ENCODE assay signal across 8 mouse cellular contexts in the genomic region with DNA sequence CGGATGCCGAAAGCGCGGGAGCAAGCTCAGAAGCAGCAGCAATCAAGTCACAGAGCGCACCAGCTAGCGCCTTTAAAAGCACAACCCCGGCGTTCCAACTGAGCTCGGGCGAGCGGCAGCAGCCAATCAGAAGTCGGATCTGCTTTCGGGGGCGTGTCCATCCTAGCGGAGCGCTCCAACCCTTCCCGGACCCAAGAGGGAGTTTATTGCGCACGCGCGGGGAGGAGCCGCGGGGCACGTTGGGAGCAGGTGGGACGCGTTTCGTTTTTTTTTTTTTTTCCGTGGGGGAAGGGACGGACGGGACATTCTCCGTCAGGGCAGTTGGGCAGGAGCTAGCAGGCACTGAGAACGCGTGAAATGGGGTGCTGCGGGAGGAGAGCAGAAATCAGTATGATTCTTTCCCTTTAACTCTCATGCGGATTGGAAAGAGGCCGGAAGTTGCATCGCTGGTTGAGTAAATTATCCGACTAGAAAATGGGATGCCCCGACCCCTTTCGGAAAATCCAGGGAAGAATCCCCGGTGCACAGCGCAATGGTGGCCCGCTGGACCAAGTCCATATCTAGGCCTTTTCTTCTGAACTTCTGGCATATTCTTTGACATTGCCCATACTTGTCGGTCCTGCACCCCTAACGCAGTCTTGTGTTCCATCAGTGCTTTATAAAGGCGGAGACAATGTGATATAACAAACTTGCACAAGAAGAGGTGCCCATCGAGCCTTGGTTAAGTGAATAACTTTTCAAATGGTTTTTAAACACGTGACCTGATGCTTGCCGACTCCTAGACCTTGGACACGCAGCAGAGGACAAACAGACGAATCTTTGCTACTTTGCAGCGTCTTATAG. TPM values are rescaled to one million over a fixed set of nuclear protein-coding genes. Genes with fewer than 3 reads are reported as not detected.
DNase-seq lines count a peak whose midpoint lies in the region; ATAC-seq and TF ChIP-seq lines count a peak whose summit lies in the region.

Dbi (minus strand) TSS at position 110 of the 843 bp plus-strand sequence.
3110009E18Rik (plus strand) TSS at position 219 of the 843 bp plus-strand sequence.

- H3K9me3 ChIP-seq in ES-Bruce4 (replicated peaks; ENCODE audit: control insufficient read depth, insufficient read depth, low read length, poor library complexity, severe bottlenecking): no peaks in the 10 kb centered on the region
- H3K9me3 ChIP-seq in forebrain, embryonic 14.5 days (replicated peaks; ENCODE audit: control insufficient read depth, low read length): no peaks in the 10 kb centered on the region

- DNase-seq in forebrain, embryonic 14.5 days (ENCODE audit: low spot score): peak; percentile 99
- DNase-seq in heart, postnatal 25 days (ENCODE audit: low spot score): peak; percentile 96
- peak; percentile 97 to 98 for DNase-seq in layer of hippocampus, adult 18-20 months (ENCODE audit: low spot score in 2 of 2)
- DNase-seq in lung, adult 2 months: peak; percentile 93
- DNase-seq in thymus, adult 18-20 months: peak; percentile 96 to 97

- peak within 1 kb of the TSS; percentile 86 for H3K27ac ChIP-seq in ES-Bruce4 (ENCODE audit: insufficient read depth, low read length)
- peak within 1 kb of the TSS; percentile 87 for H3K27ac ChIP-seq in forebrain, embryonic 14.5 days (ENCODE audit: low read depth, low read length)

- TF ChIP-seq EP300 in ES-Bruce4 (IDR thresholded peaks at IDR 0.05; ENCODE audit: insufficient read depth, low read depth, low read length): peak; percentile 52; the same call in 1 of the 2 replicates

- H3K36me3 ChIP-seq in ES-Bruce4 (ENCODE audit: control insufficient read depth, insufficient read depth, low read length, poor library complexity, severe bottlenecking): peaks cover 15% of the 10 kb centered on the region
- 0 out of 2 replicates have a peak, but pooled peaks cover 3% of the 10 kb centered on the region for H3K36me3 ChIP-seq in forebrain, embryonic 14.5 days (ENCODE audit: control insufficient read depth, insufficient read depth, low read length)

- peak; percentile 79 for TF ChIP-seq POLR2A in ES-Bruce4 (IDR thresholded peaks at IDR 0.05; ENCODE audit: insufficient read depth, low read length)
- peak; percentile 88 for TF ChIP-seq POLR2A in lung, adult 2 months (IDR thresholded peaks at IDR 0.05; ENCODE audit: borderline replicate concordance, extremely low read depth, low read depth, low read length)

- H3K4me1 ChIP-seq in ES-Bruce4 (ENCODE audit: control insufficient read depth, insufficient read depth, low read length): peaks cover 6% of the 10 kb centered on the region
- peaks cover 13% of the 10 kb centered on the region; the same call in 1 of the 2 replicates for H3K4me1 ChIP-seq in forebrain, embryonic 14.5 days (ENCODE audit: control insufficient read depth, insufficient read depth, low read length)
- peaks cover 8% of the 10 kb centered on the region for H3K4me1 ChIP-seq in lung, adult 2 months (ENCODE audit: control insufficient read depth, insufficient read depth, low read length)

- ATAC-seq in cerebellum, adult (ENCODE audit: insufficient number of reproducible peaks, low FRiP score, low TSS enrichment): peak; percentile 92
- ATAC-seq in forebrain, embryonic 14.5 days: peak; percentile 95
- peak; percentile 94 for ATAC-seq in neutrophil, adult 5-6 weeks (ENCODE audit: extremely low read depth, insufficient number of reproducible peaks, low FRiP score, poor library complexity, severe bottlenecking)

- 2% methylated on average over 51 of the region's 52 CpGs for whole genome bisulfite sequencing in forebrain, embryonic 14.5 days
- WGBS in lung, adult 2 months: under 1% methylated on average over 52 of the region's 52 CpGs

- intact Hi-C loops in heart, postnatal 25 days (cut with DNase I): loop anchor here (5.0 kb wide), 1 partner anchor 1804 kb away; no protein-coding TSS in a partner anchor

- H3K4me2 ChIP-seq in forebrain, embryonic 14.5 days (ENCODE audit: low read length): peak within 1 kb of the TSS; percentile 78

- no peak for TF ChIP-seq CTCF in ES-Bruce4 (IDR thresholded peaks at IDR 0.05; ENCODE audit: low read depth, low read length)
- no peak for TF ChIP-seq CTCF in lung, adult 2 months (IDR thresholded peaks at IDR 0.05; ENCODE audit: insufficient read depth, low read length)

- H3K4me3 ChIP-seq in ES-Bruce4 (ENCODE audit: low read depth, low read length): peak within 1 kb of the TSS; percentile 87
- peak within 1 kb of the TSS; percentile 66 for H3K4me3 ChIP-seq in forebrain, embryonic 14.5 days (ENCODE audit: low read depth, low read length)
- H3K4me3 ChIP-seq in lung, adult 2 months (replicated peaks; ENCODE audit: extremely low read depth, low read depth, low read length): peak within 1 kb of the TSS; percentile 92

- peak within 1 kb of the TSS; percentile 81 for H3K9ac ChIP-seq in ES-Bruce4 (ENCODE audit: low read depth, poor library complexity, severe bottlenecking)
- H3K9ac ChIP-seq in forebrain, embryonic 14.5 days (ENCODE audit: low read length): peak within 1 kb of the TSS; percentile 74

- H3K27me3 ChIP-seq in ES-Bruce4 (ENCODE audit: control insufficient read depth, insufficient read depth, low read length, poor library complexity, severe bottlenecking): no peaks in the 10 kb centered on the region
- no peaks in the 10 kb centered on the region for H3K27me3 ChIP-seq in forebrain, embryonic 14.5 days (replicated peaks; ENCODE audit: control insufficient read depth, insufficient read depth, low read length)

RNA-seq across cellular contexts. Expression of gene Dbi, which starts in this region (rescaled TPM):
- 319 and 354 TPM in 2 replicates for polyA plus RNA-seq in ES-Bruce4 (2011; ENCODE audit: insufficient read depth, insufficient read length, low read depth, missing spikeins)
- polyA plus RNA-seq in forebrain, embryonic 14.5 days (2014; fragmentation: Nextera tagmentation; extraction: Ambion mirVana): 1,393 and 1,470 TPM in 2 replicates
- total RNA-seq in heart, postnatal 25 days (2021): 100 to 1,000 TPM; 246 to 290 TPM
- 100 to 1,000 TPM; 351 to 386 TPM for total RNA-seq in layer of hippocampus, adult 18-20 months (2021)
- 193 and 281 TPM in 2 replicates for polyA plus RNA-seq in lung, adult 2 months (2012; rRNA removed)
- 29.0 and 52.2 TPM in 2 replicates for total RNA-seq in neutrophil, adult 5-6 weeks (2017)

RNA-seq across cellular contexts. Expression of gene 3110009E18Rik, which starts in this region (rescaled TPM):
- 14.1 and 16.0 TPM in 2 replicates for polyA plus RNA-seq in ES-Bruce4 (2011; ENCODE audit: insufficient read depth, insufficient read length, low read depth, missing spikeins)
- 25.9 and 27.3 TPM in 2 replicates for polyA plus RNA-seq in forebrain, embryonic 14.5 days (2014; fragmentation: Nextera tagmentation; extraction: Ambion mirVana)
- total RNA-seq in heart, postnatal 25 days (2021): 1 to 10 TPM; 4.1 to 4.7 TPM
- total RNA-seq in layer of hippocampus, adult 18-20 months (2021): 1 to 10 TPM; 6.7 to 7.8 TPM
- polyA plus RNA-seq in lung, adult 2 months (2012; rRNA removed): 1.5 and 1.7 TPM in 2 replicates
- total RNA-seq in neutrophil, adult 5-6 weeks (2017): 5.1 and 5.5 TPM in 2 replicates

Comparison
In these comparisons a context has a peak if more than half of its experiments do, and no peak if none do; other contexts are left out.
1. Peak in every context shown above with its lines: DNase-seq, ATAC-seq, H3K4me3 ChIP-seq and H3K27ac ChIP-seq.